Mouse (Mus musculus) liver, embryonic 14.5 days (tissue): ENCODE measurements at regions not wholly inside any gene's neighbourhood (a gene's known extent, or its start where the extent isn't known, plus 50 kb on each side); places are given as distances from the start of the nearest gene placed in this dataset.

Experiments
- CTCF ChIP-seq: IDR thresholded peaks from 2 replicates; pipeline ENCODE4 v1.5.1; 2016; ENCODE audit warnings: antibody characterized with exemption, low read depth, control low read depth
- EP300 ChIP-seq: IDR thresholded peaks from 2 replicates; pipeline ENCODE4 v1.6.1; 2016; ENCODE audit warnings: antibody characterized with exemption, low read depth

GRCm38 (mm10) chr15:25229807-25230206, 183.8 kb downstream of the Basp1 start:
- TF ChIP-seq CTCF (no peak), EP300 (no peak)
